Mouse (Mus musculus): ENCODE results near the gene Glyr1.

The Glyr1 gene

GRCm38 (mm10) chr16:5011285-5011684 lies 38.4 kb downstream of the Glyr1 start:
- no peak for DNase-seq (ENCODE audit: low read depth, low spot score)

GRCm38 (mm10) chr16:5010371-5010935 lies 39.2 kb downstream of the Glyr1 start:
- DNase-seq (ENCODE audit: low read depth, low spot score) = no peak

- no peak for DNase-seq (ENCODE audit: low read depth, low spot score)
Observed at GRCm38 (mm10) chr16:5008076-5008475, 41.6 kb downstream of the Glyr1 start.

DNA sequence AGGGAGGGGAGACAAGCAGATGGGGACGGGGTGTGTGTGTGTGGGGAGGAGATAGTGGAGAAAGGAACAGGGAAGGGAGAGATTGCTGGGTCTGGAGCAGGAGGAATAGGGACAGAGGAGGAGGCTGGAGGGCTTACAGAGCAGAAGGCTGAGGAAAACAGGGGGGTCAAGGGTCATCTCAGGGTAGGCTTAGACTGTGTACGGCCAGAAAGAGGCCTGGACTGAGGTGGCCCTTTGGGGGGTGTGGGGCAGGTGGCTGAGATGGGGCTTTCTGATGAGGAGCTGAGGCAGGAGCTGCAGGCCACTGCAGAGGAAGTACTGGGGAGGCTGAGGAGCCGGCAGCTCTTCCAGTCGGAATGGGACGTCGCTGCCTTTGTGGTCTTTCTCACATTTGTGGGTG lies 42.2 kb downstream of the Glyr1 start:
- DNase-seq (ENCODE audit: low read depth, low spot score) = no peak

- DNase-seq (ENCODE audit: low read depth, low spot score) = no peak
Observed at GRCm38 (mm10) chr16:5007067-5007466, 42.6 kb downstream of the Glyr1 start, which contains the start of gene Smim22. Gene Smim22, plus strand, starts transcription at chr16:5007288.

GRCm38 (mm10) chr16:5000611-5001010 lies 49.1 kb downstream of the Glyr1 start:
- no peak for DNase-seq (ENCODE audit: low read depth, low spot score)

DNA sequence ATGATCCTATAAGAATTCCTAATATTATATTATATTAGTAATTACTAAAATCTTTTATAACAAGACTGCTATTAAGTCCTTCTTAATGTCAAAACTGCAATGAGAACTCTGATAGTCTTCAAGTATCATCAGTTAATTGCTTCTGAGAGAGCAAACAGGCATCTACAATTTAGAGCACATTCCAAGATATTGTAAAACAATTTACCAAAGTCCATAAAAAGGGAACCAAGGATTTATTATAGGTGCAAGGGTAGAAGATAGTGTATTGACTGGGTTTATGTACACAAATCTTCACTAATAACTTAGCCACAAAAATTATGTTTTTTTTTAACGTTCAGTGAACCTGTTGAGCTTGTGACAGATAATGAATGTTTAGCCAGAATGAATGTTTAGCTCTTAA lies 50.7 kb downstream of the Glyr1 start:
- DNase-seq (ENCODE audit: low read depth, low spot score) = no peak

- no peak for DNase-seq (ENCODE audit: low read depth, low spot score)
Observed at GRCm38 (mm10) chr16:4997553-4997952, 52.1 kb downstream of the Glyr1 start, which contains the start of gene Sept12. Gene Sept12, minus strand, starts transcription at chr16:4997852.

GRCm38 (mm10) chr16:4993276-4993675 lies 56.4 kb downstream of the Glyr1 start:
- no peak for DNase-seq (ENCODE audit: low read depth, low spot score)

DNA sequence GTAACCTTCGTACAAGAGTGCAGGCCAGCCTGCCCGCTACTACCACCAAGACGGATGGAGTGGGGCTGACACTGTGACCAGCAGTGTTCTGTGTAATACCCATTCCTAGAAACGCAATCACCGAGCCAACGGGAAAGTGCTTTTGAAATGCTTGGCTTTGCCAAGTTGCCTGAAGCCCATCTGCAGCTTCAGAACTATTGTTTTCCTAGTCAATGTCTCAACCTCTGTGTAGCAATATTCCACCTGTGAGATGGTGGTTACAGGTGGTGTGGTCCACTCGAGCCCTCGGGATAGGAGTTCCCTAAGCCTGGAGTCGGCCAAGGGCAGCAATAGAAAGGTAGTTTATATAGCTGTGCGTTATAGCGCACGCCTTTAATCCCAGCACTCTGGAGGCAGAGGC lies 64.9 kb downstream of the Glyr1 start:
- no peak for DNase-seq (ENCODE audit: low read depth, low spot score)

GRCm38 (mm10) chr16:4979755-4980380 lies 69.8 kb downstream of the Glyr1 start:
- no peak for DNase-seq (ENCODE audit: low read depth, low spot score)

- DNase-seq (ENCODE audit: low read depth, low spot score) = peak; percentile 62
Observed at GRCm38 (mm10) chr16:4978275-4979051, 71.2 kb downstream of the Glyr1 start.

- DNase-seq (ENCODE audit: low read depth, low spot score) = peak; percentile 48
Observed at GRCm38 (mm10) chr16:4976180-4976579, 73.5 kb downstream of the Glyr1 start.

DNA sequence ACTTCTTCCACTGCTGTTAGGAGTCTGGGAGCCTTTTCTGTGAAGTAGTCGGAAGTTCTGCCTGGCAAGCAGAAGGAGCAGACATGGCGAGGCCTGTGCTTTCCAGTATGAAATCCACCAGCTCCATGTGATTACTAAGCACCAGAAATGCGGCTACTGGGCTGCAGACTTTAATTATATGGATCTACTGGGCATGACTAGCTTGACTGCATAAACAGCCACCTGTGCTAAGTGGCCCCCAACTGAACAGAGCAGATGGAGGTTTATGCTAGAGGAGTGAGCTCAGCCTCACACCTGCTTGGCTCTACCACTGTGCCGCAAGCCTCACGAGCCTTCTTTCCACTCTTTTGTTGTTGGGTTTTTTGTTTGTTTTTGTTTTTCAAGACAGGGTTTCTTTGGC lies 75.1 kb downstream of the Glyr1 start:
- DNase-seq (ENCODE audit: low read depth, low spot score) = peak; percentile 21

DNA sequence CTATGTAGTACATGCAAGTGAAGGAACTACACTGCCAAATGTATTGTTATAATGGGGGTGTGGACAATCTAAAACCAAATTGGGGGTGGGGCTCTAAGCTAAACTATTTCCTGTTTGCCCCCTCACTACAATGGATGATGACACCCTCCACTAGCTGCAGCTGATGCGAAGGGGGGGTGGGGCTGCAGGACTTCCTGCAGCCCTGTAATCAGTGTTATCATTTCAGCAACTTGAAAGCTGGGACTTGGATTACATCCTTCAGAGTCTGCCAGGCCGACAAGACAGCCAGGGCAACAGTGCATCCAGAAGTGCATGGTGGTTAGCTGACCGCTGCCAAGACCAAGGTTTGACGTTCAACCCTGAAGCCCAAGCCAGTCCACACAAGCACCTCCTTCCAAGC lies 78.0 kb downstream of the Glyr1 start:
- DNase-seq (ENCODE audit: low read depth, low spot score) = no peak

DNA sequence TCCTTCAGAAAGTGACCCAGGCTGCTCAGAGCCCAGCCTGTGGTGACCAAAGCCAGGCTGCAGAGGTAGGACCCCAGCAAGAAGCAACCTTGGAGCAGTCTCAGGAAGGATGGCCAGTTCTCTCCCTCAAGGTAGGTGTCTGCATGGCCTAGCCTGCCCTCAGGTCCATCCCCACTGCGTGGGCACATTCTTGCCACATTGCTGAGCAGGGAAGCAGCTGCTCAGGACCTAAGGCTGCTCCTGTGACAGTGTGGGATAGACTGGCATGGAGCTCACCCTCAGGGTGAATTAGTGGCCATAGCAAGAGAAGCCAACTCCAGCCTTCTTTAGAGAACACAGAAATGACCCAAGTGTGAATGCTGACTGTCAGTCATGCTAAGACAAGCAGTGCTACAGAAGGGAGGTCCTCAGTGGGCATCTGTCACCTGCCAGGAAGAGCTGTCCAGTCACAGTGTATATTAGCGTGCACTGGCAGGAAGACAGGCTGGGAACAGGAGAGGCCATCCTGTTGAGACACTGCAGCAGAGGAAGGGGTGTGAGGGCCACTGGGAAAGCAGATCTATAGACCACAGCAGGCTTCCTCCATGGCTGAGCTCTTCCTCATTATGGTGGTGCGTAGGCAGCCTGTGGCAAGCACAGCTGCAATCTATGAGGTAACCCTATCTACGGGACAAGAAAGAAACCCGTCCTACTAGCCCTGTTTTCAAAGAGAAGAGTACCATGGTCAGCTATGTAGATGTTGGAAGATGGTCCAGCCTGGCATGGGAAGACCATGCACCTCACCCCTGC lies 80.4 kb downstream of the Glyr1 start:
- DNase-seq (ENCODE audit: low read depth, low spot score) = no peak

DNA sequence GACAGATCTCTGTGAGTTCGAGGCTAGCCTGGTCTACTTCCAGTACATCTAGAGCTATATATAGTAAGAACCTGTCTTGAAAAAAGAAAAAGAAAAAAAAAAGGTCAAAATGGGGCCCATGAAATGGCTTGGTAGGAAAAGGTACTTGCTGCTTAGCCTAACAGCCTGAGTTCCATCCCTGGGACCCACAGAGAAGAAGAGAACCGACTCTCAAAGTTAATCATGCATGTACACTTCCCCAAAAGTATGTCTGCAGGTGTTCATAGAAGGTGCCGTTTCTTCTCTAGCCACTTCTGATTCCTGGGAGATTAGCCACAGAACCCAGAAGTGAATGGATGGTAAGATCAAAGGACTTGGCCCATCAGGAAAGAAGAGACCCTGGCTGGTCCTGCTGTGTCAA lies 81.2 kb downstream of the Glyr1 start:
- no peak for DNase-seq (ENCODE audit: low read depth, low spot score)

GRCm38 (mm10) chr16:4965392-4966129 lies 84.1 kb downstream of the Glyr1 start:
- DNase-seq (ENCODE audit: low read depth, low spot score) = no peak

GRCm38 (mm10) chr16:4964731-4965391 lies 84.8 kb downstream of the Glyr1 start:
- no peak for DNase-seq (ENCODE audit: low read depth, low spot score)
